Mouse (Mus musculus) adrenal gland, postnatal 25 days (tissue): ENCODE data around the gene Slpi. TPM values are rescaled to one million over a fixed set of nuclear protein-coding genes. Genes with fewer than 3 reads are reported as not detected.

Experiments
- DNase-seq: peaks from one replicate; pipeline ENCODE4 v3.0.0; 2021; ENCODE audit warnings: mixed read lengths
- long read RNA-seq: library from polyadenylated mRNA; stranded (forward); transcript quantifications from one replicate; pipeline ENCODE4 v2.0.0, GENCODE M21; 2021
- total RNA-seq: library from RNA; stranded (reverse); gene quantifications from 2 replicates; pipeline ENCODE4 v1.2.3, GENCODE M21; 2021

Slpi gene
- total RNA-seq = 5.2 and 7.9 TPM in 2 replicates
- long read RNA-seq, transcript Slpi-201 (4 exons, 876 nt) = major isoform, 9 of 11 reads
- long read RNA-seq, partial matches to known transcripts = 1 of 11 reads
- long read RNA-seq, other reads (novel, unspliced or antisense) = 1 of 11 reads

DNA sequence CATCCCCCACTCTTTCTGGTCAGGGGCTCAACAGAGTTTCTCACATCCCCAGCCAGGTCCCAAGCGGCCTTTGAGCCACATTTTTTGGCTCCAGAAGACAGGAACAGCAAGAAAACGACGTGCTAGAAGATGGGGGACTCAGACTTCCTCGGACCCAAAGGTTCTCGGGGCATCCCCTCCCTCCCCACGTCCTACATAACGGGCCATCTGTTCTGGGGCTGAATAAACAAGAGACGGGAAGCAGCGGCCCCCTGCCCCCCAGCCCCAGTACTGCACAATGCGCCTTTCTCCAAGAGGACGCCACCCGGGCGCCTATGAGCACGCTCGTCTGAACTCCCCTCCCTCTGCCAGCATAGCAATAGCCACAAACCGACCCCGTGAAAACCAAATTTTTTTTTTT is at the start of gene Slpi:
Gene Slpi (minus strand): TSS at position 76 of the 400 bp plus-strand sequence.
- no peak for DNase-seq

GRCm38 (mm10) chr2:164438257-164438656 is 49.4 kb upstream of the Slpi start:
- DNase-seq = no peak

DNA sequence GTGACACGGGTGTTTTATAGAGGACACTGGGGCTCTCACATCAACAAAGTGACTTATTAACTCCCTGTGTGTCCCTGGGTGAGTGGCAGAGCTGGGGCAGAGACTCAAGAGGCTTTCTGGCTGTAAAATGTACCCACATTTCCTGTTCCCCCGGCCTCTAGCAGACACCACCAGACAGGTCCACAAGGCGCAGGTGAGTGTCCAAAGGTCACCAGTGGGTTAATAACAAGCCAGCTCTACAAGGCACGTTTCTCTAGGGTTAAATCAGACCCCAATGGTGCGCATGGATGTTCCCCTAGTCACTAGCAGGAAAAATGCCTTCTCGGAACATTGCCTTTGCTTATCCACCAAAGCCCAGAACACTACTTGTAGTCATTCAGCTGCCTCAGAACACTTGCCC is 48.8 kb upstream of the Slpi start:
- DNase-seq = no peak

DNA sequence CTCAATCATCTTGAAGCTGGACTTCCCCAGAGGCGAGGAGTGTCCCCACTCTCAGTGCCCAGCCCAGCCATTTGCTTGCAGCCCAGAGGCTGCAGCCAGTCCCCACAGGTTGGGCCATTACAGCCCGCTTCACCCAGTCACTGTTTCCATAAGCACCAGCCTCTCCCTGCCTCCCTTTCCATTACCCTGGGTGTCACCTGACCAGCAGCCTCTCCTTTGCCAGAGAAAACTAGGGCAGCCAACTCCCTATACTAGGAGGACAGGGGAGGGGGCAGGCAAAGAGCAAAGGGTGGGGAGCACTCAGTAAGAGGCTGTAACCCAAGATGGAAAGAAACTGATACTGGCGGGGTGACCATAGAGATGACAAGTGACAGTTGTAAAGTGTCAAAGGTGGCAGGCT is 48.1 kb upstream of the Slpi start:
- no peak for DNase-seq

DNA sequence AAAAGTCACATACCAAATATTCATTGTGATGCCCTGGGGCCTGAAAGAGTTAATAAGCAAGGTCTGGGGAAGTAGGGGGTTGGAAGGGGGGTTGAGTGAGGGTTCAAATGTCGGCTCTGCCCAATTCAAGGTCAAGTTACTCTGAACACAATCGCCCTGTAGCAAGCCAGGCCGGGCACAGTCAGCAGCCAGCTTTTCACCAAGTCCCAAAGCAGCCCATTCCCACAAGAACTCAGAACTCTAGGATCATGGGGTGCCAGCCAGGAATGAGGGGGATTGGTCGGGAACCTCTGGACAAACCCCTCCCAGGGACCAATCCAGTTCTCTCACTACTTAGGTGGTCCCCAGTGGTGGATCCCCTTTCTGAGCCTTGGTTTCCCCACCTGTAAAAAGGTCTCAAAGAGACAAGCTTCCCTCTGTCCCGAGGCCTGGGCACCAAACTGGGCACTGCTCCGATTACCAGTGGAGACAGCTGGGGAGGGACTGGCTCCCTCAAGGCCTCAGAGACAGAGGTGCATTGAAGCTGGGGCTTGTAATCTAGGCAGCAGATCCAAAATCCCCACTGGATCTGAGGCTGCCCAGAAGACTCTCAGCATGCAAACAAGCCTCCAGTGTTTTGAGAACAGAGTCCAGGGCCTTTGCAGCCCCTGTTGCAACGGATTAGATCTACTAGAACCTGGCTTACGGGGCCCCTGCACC is 47.5 kb upstream of the Slpi start:
- DNase-seq = no peak

DNA sequence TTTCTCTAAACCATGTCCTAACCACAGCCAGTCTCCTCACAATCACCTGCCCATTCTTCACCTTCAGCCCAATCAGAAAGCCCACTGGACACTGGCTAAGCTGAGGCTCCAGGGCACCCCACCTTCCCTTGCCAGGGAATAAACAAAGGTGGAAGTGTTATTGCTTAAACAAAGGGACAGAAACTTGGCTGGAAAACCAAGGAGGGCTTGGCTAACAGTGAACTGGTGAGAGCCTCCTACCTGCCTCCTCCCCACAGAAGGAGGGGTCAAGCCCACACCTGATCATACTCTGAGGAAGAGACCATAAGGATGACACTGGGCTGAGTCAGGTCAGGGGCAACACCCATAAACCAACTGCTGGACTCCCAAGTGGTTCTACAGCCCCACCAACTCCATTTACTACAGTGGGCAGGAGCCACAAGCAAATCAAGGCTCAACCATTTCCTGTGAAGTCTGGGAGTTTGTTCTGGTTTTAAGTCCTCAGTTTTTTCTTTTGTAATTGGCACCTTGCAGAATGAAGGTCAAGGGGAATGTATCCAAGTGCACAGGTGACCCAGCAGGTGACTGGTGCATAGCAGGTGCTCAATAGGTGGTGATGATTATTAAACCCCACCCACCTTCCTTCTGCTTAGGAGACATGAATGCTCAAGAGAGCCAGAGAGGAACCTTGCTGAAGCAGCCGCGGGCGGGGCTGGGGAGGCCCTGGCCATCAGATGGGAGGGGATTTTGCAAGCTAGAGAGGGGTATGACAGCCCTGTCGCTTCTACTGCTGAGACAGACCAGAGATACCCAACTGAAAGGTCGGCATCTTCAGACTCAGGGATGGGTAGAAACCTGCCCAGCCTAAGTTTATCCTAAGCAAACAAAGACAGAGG is 46.6 kb upstream of the Slpi start:
- DNase-seq = no peak

- no peak for DNase-seq
Measured at GRCm38 (mm10) chr2:164434681-164435080, 45.8 kb upstream of the Slpi start.

- no peak for DNase-seq
Measured at GRCm38 (mm10) chr2:164433278-164433895, 44.5 kb upstream of the Slpi start.

DNA sequence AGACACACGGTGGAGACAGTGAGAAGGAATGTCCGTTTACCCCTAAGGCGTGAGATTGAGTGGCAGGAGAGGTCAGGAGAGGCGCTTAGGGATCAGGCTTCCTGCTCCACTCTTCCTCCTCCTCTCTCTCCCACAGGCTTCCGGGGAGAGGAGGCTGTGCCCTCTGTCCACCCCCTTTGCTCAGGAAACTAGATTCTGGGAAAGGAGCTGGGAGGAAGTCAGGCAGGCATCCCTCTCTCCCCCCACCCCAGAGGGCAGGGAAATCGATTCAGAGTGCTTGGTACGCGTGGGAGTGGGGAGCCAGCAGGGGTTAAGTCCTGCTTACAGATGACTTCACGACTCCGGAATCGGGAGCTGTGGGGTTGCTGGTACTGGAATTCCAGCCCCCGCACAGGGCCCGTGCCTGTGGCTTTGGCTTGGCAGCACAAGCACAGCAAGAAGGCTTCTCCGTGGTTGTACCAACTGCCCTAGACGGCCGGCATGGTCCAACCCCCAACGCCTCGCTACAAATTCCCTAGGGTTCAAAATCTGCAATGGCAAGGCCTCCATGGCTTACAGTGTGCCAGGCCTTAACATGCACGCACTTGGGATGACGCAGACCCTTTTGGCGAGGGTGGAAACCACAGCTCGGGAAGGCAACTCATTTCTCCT is 43.8 kb upstream of the Slpi start:
- DNase-seq = no peak

GRCm38 (mm10) chr2:164431676-164432465 is 43.0 kb upstream of the Slpi start:
- no peak for DNase-seq

DNA sequence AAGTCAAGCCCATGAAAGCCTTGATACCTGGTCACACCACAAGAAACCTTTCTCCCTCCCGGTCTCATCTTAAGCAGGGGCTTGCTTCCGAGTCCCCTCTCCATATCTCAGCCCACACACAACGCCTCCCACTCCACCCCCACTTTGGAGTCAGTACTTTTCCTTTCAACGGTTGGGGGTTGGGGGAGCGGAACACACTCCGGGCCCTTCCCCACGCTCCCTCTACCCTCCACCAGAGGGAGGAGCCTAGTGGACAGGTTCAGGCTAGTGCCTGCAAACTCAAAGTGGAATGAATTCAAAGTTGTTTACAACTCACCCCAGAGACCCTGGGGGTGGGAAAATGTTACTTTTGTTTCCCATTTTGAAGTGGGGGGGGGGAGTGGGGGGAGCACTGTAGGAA is 41.8 kb upstream of the Slpi start:
- DNase-seq = no peak

GRCm38 (mm10) chr2:164429881-164430615 is 41.2 kb upstream of the Slpi start:
- no peak for DNase-seq

DNA sequence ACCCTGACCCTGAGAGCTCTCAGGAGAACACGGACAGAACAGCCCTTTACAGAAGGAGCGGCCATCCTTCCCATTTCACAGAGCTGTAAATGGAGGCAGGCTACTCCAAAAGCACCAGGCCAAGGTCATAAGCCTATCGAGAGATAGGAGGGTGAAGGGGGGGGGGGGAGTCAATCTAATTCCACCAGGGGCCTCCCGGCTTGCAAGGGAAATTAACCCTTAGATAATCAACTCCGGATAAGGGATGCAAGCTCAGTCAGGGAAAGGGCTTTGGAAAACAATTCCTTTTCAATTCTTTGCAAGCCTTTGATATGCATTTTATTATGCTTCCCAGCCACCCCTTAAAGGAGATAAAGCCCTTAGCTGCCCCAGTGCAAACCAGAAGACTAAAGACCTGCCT is 39.6 kb upstream of the Slpi start:
- DNase-seq = no peak

DNA sequence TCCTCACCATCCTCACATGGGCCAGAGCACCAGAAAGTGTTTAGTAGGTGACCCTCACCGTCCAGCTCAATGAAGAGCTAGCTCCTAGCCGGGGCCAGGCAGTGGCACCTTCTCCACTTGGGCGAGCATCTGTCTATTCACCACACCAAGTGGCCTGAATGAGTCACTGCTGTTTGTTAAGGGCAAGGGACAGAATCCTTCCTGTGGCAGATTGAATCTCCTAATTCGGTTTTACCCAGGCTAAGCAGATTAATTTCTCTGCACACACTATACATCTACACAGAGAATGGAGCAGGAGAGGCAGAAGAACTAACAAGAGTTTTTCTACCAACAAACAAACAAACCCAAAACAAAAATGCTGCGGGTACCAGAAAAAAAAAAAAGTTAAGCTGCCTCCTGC is 38.1 kb upstream of the Slpi start:
- no peak for DNase-seq

GRCm38 (mm10) chr2:164426121-164426520 is 37.2 kb upstream of the Slpi start:
- no peak for DNase-seq

DNA sequence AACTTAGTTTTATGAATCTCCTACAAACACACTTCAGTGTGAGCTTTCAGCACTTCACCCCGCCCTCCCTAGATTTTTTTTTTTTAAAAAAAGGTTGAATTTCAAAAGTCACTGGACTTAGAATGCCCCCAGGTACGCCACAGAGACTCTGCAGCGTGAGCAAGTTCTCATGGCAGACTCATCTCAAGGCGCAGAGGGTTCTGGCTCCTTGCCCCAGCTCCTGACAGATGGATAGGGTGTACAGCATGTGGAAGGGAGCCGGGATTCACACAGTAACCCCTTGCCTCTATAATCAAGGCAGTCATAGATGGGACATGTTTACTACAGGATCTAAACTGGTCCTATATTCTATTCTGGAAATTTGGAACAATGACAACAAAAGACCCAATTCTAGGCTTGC is 36.5 kb upstream of the Slpi start:
- no peak for DNase-seq

DNA sequence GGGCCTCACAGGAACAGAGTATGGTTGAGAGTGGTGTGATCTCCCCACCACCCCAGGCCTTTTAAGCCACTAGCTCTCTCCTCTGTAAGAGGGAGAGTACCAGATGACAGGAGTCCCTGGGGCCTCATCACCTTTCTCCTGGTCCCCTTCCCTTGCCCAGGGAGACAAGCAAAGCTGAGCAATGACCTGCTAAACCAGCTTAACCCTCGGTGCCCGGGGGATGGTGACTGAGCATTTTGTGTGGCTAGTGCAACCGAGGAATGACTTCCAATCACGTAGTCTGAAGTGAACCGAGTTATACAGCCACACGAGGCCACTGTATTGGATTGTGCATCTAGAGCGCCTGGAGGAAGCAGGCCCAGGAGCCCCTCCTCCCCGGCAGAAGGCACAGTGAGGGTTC is 35.5 kb upstream of the Slpi start:
- no peak for DNase-seq

DNA sequence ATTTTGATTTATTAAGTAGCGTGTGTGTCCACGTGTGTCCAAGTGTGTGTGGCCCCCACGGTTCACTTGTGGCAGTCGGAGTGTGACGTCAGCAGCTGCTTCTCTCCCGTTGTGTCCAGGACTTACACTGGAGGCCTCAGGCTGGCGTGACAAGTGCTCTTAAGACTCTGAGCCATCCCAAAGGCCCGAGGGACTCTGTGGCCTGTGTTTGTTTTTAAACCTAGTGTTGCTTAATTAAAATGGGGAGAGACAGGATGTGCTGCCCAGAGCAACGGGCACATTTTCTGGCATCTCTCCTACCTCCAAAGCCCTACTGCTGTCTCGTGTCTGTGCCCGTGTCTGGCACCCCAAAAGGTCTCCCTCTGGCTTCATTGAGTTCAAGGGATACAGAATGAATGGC is 34.6 kb upstream of the Slpi start:
- no peak for DNase-seq

GRCm38 (mm10) chr2:164422675-164423393 is 33.9 kb upstream of the Slpi start:
- no peak for DNase-seq

DNA sequence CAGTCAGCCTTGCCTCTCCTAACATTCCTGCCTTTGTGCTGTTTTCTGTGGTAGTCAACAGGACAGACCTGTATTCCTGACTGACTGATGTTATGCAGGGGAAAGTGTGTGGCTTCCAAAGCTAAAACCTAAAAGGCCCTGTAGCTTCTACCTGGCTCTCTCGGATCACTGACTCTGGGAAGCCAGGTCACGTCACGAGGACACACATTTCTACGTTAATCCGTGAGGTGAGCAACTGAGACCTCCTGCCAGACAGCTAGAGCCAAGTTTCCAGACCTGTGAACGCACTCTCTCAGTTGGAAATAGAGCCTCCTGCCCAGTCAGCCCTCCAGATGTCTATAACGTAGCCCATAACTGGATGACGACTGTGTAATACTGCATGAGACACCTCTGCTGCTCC is 33.1 kb upstream of the Slpi start:
- no peak for DNase-seq
